Mouse (Mus musculus) erythroblast, embryonic 14.5 days (primary cell): ENCODE measurements around the gene Xxylt1.

ENCODE experiments used
- GATA1 ChIP-seq: IDR thresholded peaks from 2 replicates; pipeline ENCODE4 v1.6.1; 2012; ENCODE audit warnings: low read length, inconsistent platforms, mixed read lengths
- TAL1 ChIP-seq: IDR thresholded peaks from 3 replicates; pipeline ENCODE4 v1.6.1; 2012; ENCODE audit warnings: low read length, inconsistent platforms, mixed read lengths

DNA sequence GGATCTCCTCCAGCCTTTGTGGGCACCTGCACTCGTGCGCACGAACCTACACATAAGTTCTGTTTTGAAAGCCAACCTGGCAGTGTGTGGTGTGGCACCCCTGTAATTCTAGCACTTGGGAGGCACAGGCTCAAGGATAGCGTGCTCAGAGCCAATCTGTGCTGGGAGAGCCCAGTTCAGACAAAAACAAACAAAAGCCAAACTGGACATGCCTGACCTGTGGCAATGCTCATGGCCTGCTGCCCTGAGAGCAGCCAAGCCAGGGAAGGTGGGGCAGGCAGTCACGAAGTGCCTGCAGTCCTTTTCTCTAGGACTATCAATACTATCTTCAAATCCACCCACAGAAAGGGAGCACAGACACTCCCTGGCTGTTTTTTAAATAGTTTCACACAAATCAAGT is 38.1 kb downstream of the Xxylt1 start:
- TF ChIP-seq TAL1 (no peak), GATA1 (no peak)
